Mouse (Mus musculus) thymus, postnatal 0 days (tissue): ENCODE results near the gene Ninl. TPM values are rescaled to one million over a fixed set of nuclear protein-coding genes. Genes with fewer than 3 reads are reported as not detected.
"Not testable (repeated sequence)": the region's sequence is repeated elsewhere in the genome, so short reads cannot be mapped to it uniquely, and the experiment has no call there.

Experiments used
- DNase-seq: peaks from one replicate; pipeline ENCODE4 v3.0.0-alpha.2; 2015; ENCODE audit warnings: low spot score
- polyA plus RNA-seq: library from polyadenylated mRNA; unstranded; fragments of >200 nt; fragmentation: Nextera tagmentation; extraction: Ambion mirVana; gene quantifications from 2 replicates; pipeline ENCODE4 v1.2.1, GENCODE M21; 2015

Gene Ninl
- polyA plus RNA-seq, 1 experiment from 2014 or later: 1.4 TPM

DNA sequence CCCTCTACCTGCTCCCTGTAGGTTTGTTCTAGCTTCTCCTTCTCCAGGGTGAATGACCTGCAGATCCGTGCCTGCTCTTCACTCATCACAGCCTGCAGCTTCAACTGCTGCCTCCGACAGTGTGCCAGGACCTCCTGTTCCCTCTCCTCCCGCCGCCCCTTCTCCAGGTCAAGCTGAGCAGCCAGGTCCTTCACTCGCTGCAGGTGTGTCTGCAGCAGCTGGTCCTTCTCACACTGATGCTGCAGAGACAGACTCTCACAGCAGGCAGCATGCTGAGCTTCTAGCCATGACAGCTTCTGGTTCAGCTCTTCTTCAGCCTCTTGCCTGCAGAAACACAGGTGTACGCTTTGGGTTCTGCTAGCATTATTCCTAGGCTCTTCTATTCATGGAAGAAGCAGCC lies 89.1 kb downstream of the Ninl start:
- no peak for DNase-seq

DNA sequence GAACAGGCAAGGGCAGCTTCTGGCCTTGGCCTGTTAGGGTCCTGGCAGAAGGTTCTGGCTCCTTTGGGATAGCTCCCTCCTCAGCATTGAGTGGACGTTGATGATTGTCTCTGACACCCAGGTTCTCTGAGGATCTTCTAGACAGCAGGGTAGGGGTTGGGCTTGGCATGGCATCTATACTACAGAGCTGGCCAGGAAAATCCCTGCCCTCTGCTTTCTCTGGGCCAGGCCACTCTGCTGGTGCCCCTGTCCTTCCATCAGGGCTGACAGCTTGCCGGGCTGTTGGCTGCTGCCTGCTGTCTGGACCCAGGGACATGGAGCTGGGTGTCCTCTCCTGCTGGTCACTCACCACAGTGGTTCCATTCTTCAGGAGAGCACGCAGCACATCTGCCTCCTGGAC lies 89.5 kb downstream of the Ninl start:
- no peak for DNase-seq

DNA sequence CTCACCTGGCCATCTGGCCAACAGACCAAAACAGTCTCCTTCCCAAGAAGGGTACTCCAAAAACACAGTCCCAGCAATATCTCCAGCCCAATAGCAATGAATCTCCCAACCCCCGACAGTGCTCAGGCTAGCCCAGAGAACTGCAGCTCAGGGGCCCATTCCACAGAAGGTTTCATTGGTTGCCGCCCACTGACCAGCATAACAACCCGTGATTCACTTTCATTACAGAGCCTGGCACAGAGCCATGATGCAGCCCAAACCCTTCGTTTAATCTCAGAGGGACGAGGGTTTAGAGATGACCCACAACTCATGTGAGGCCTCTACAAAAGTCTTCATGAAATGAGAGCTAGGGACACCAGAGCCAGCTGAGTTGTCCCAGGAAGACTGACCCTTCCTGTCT lies 90.4 kb downstream of the Ninl start:
- no peak for DNase-seq

DNA sequence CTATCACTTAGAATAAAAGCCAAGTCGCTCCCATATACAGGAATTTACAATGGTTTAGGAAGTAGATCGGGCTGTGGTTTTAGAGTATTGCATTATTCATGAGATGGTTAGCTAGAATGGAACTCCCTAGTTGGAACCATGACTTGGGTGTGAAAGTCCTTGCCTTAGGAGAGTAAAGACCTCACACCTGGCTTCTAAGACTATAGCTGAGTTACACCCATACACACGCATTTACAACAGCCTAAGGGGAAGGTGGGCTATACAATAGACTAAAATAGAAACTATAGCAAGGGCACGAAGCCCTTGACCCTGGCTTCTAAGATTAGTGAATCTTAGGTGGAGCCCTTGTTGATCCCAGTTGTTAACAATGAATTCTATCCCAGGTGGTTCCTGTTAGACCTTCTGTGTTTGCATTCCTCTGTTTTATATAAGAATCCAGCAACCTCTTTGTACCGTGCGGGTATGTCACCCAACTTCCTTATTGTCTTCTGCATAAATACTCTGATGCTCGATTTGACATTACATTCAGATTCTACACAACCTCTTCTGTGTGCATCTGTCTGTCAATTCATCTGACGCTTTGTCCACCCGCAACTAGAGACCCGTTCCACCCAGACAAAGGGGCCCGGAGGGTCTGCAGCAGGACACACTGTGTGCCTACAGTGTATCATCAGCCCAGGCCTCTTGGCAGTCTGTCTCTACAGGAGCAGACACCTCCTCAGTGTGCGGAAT lies 91.1 kb downstream of the Ninl start:
- DNase-seq: not testable (repeated sequence)

DNA sequence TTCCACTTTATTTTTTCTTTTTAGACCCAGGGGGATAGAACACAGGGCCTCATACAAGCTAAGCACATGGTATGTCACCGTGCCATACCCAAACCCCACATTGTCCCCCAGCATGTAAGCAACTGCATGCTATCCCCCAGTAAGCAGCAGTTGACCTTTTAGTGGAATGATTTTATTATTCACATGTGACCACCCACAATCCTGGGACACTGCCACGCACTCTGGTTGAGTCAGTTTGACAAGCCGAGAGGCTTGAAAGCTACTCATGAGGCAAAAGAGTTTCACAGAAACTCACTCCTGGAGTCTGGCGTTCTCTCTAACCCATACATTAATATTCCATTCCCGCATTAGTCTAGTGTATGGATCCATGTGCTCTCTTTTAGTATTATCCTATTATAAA lies 91.8 kb downstream of the Ninl start:
- DNase-seq: not testable (repeated sequence)

DNA sequence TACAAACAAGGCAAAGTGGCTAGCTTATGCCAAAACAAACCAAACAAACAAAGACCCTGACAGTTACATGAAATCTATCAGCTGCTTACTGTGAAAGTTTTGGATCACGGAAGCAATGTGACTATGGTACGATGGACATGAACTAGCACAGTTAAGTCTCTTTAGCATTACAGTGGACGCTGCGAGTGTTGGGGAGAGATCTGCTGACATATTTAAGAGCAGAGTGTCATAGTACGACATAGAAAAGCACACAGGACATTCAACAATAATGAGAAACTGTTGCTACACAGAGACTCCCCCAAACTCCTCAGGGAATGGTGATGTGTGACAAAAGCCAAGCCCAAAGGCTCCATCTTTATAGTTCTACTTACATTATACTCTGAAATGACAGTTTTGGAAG lies 95.2 kb downstream of the Ninl start:
- DNase-seq: no peak

DNA sequence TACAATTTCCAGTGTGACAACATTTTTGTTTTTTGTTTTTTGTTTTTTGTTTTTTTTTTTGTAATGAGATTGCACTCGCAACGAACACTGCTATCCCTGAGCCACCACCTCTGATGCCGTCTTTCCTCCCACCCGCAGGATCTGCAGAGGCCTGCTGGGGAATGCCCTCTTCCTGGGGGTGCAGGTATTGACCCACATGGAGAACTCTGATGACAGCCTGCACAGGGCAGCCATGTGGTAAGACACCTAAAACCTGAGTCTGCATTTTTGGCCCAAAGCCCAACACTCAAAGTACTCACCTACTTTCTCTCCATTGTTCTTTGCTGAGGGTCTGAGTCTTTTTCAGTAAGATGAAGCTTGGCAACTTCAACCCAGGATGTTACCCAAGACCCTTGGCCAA lies 104.5 kb downstream of the Ninl start:
- DNase-seq: no peak

DNA sequence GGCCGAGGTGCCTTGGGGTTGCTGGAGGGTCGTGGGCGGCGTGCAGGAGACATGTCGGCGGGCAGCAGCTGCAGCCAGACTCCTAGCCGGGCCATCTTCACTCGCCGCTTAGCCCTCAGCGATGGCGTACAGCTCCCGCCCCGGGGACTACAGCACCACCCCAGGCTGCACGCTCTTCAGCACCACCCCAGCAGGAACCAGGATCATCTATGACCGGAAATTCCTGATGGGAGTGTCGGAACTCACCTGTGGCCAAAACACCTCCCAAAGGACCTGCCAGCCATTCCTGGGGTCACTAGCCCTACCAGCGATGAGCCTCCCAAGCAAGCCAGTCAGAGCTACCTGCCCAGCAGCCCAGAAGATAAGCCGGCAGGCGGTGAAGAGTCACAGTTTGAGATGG lies 105.7 kb downstream of the Ninl start:
- DNase-seq: no peak

DNA sequence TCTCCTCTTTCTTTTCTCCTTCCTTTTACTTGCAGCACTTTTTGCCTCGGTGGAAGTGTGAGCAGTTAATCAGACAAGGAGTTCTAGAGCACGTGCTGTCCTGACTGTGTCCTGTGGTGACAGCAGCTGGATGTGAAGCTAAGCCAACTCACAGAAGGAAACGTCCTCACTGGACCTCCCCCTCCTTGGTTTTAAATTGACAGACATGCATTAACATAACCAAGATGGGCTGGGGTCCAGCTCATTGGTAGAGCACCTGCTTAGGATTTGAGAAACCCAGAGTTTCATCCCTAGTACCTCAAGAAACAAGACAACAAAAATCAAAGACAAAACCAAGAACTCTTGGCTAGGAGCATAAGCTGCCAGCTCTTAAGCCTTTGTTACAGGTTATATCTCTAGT lies 108.4 kb downstream of the Ninl start:
- DNase-seq: no peak

DNA sequence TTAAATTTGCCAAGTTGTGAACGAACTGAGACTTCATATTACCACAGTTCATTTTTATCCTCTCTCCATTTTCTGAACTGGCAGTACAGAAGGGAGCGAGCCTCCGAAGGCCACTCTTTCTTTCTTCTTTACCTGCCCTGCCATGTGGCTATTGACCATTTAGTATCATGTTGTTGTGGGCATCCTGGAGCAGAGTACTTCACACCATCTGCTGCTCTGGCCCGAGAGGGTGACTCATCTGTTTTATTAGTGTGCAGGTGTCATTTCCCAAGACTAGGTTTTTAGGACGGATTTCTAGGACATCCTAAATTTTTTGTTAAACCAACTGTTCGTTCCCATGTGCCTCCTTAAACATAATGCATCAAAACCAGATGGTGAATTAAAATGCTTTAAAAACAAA lies 110.0 kb downstream of the Ninl start:
- DNase-seq: no peak

DNA sequence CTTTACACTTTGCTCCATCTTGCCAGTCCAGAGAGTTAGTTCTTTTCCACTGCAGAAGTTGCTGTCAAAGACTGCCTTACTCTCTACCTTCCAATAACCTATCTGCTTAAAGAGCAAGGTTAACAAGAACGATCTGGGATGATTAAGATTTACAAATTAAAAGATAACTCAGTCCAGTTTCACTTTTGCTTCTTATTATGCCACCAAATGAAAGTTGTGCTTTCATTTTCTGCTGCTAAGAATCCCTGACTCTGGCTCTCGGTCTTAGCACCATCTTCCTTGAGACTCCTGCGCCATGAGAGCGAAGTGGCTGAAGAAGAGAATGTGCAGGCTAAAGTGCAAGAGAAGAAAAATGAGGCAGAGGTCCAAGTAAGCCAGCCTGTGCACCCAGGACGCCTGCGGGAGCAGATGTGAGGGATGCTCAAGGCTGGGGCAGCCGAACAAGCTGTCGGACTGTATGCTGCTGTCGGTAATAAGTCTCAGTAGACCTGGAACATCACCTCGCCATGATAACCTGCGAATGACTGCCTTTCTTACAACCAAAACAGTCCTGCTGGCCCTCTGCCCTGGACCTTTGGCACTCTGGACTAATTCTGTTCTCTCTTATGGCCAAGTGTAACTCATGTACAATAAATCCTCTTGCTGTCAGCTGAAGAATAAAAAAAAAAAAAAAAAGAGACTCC lies 112.0 kb downstream of the Ninl start:
- no peak for DNase-seq

DNA sequence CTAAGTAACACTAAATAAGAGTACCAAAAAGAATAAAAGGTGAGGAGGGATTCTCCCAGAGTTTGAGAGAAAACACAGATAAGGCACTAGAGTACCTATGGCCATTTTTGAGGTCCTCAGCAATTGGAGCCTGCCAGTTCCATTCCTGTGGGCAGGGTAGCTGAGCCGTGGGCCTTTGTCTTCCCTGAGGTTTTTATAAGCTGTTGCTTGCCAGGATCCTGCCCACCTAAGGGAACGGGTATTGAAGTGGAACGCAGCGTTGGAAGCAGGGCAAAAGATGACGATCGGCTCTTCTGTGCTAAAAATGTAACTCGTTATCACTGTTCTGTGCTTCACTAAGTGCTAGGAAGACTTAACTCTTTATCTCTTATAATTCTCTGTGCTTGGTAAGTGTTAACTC lies 115.7 kb downstream of the Ninl start:
- DNase-seq: no peak

DNA sequence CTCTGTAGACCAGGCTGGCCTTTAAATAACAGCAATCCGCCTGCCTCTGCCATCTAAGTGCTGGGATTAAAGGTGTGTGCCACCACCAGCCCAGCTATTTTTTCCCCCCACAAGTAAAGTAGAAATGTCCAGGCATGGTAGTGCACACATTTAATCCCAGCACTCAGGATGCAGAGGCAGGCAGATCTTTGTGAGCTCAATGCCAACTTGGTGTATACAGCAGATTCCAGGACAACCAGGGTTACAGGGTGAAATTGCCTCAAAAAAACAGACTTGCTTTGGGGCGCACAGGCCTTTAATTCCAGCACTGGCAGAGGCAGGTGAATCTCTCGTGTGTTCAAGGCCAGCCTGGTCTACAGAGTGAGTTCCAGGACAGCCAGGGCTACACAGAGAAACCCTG lies 116.2 kb downstream of the Ninl start:
- DNase-seq: no peak

DNA sequence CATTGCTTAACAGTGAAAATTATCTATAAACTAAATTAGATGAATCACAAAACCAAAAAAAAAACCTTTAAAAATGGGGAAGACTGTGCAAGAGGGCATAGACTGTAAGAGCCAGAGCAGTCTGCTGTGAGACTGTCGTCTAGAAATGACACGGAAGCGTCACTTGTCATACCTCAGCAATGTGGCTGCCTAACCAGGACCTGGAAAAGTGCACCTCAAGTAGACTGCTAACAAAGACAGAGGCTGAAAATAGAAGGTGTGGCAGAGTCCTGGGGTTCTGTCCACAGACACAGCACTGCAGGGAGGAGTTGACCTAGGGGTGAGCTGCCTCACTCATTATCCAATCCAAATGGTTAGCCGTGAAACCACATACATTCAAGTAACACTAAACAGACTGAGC lies 117.0 kb downstream of the Ninl start:
- DNase-seq: no peak

DNA sequence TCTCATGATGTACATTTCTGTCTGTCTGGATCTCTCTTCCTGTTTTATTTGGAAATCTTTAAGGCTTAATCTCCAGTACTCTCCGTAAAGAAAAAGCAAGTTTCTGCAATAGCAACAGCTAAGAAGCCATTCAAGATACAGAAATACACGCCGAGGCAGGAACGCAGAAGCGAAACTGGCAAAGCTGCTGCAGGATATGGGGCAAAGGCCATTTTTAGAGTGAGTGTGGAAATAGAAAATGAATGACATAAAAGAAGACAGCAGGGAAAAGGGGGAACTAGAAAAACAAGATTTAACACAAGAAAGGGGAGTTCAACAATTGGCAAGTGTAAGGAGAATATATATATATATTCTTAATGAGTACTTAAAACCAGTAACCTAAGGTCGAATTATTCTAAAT lies 117.5 kb downstream of the Ninl start:
- DNase-seq: no peak

DNA sequence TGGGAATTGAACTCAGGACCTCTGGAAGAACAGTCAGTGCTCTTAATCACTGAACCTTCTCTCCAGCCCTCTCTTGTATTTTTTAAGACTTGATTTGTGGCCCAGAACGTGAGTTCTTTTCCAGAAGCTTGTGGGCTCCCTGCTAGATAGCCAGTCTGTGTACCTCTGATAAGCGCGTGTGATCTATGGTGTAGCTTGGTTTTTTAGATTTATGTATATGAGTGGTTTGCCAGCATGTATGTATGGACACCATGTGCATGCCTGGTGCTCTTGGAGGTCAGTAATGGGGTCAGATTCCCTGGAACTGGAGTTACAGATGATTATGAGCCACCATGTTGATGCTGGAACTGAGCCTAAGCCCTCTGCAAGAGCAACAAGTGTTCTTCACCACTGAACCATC lies 118.6 kb downstream of the Ninl start:
- no peak for DNase-seq

DNA sequence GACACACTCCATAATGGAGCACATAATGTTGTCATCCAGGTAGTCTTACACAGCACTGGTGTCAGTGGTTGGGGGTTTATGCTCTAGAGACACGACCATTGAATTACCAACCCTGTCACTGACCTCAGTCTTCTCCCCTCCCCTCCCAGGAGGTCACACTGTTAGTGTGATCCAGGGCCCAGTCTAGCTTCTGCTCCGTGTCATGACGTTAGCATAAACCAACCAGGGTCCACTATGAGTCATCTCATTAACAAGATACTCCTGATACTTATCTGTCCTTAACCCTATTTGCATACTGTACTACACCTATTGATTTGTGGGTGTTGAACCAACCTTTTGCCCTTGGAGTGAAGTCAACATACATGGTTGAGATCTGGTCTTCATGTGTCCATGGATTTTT lies 120.5 kb downstream of the Ninl start:
- DNase-seq: no peak

DNA sequence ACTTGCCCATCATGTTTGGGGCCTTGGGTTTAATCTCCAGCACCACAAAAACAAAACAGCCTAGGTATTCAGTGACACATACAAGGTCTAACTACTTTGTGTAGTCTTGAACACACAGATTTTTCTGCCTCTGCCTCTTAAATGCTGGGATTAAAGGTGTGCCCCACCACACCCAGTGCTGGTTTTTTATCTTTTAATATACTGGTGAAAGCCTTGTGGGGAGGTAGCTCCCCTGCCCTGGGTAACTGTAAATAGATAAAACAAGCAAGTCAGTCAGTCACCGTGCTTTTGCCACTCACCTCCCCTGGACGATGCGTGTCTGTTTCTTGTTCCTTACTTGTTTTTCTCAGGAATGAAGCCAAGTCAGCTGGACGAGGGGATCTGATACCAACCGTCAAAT lies 123.4 kb downstream of the Ninl start:
- DNase-seq: no peak

DNA sequence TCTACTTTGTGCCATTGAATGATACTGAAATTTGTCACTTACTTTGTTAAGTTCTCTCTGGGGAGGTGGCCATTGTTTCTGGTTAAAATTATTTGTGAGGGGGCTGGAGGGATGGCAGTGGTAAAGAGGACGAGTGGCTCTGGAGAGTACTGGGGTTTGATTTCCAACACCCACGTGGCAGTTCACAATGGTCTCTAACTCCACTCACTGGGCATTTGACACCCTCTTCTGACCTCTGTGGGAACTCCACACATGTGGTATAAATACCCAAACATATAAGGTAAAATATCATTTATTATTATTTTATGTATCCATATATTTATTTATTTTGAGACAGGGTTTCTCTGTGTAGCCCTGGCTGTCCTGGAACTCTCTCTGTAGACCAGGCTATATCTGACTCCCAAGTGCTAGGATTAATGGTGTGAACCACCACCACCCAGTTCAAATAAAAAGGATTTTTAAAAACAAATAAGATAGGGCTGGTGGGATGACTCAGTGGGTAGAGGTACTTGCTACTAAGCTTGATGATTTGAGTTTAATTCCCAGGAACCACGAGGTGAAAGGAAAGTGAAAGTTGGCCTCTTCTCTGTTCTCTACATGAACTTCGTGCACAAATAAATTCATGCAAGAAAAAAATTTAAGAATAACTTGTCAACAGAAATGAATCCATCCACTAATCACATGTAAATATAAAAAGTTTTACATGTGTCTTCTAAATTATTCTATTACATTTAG lies 124.2 kb downstream of the Ninl start:
- no peak for DNase-seq

DNA sequence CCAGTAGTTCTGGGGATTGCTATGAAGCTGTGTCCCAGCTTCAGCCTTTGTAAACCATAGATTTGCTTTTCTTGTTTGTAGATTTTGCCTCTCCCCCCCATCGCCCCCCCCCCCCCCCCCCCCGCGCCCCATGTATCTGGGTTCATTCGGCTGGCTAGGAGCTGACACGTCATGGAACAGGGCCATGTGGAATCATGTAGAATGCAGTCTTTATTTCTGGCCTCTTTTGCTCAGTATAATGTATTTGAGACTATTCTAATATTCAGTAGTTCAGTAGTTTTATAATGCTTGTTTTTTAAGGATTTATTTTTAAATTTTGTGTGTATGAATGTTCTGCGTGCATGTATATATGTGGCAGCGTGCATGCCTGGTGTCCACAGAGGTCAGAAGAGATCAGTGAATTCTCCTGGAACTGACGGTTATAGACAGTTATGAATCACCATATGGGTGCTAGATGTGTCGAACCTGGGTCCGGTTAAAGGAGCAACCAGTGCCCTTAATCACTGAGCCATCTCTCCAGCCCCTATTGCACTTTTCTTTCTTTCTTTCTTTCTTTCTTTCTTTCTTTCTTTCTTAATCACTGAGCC lies 128.8 kb downstream of the Ninl start:
- peak; percentile 3 for DNase-seq

DNA sequence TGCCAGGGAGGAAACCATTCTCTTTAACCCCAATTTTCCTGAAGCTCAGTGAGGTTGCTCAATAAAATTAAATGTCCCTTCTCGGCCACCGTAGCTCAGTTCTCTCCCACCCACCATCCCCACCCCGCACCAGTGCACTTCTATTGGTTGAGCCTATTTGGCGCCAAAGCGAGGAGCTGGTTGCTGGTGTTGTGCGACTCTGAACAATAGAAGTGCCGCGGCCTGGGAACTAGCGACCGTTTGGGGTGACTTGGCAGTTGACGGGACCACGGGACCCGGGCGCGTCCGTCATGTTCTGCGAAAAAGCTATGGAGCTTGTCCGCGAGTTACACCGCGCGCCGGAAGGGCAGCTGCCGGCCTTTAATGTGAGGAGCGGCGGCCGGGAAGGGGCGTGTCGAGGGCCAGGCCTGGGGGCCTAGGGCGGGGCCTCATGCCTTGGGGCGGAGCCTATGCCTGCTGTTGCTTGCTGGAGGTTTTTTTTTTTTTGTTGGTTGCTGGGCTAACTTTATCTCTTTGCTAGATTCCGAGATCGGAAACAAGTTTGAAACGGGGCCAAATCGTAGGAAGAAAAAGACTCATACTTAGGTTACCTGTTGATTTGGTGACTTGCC lies 129.6 kb downstream of the Ninl start:
- peak; percentile 96 for DNase-seq

DNA sequence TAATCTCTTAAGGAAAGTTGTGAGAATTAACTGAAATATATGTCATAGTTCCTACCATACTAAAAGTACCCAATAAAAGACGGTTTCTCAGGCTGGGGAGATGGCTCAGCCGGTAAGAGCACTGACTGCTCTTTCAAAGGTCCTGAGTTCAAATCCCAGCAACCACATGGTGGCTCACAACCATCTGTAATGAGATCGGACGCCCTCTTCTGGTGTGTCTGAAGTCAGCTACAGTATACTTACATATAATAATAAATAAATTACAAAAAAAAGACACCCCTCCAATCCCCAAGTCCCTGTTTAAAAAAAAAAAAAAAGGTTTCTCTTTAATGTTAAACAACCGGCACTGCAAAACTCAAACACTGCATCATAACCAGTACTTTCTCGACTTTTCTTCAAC lies 130.3 kb downstream of the Ninl start:
- not testable (repeated sequence) for DNase-seq
